8 mouse cellular contexts compared by ENCODE assay signal in genomic region chr5:110779998-110780760, GRCm38 (mm10). TPM values are rescaled to one million over a fixed set of nuclear protein-coding genes. Genes with fewer than 3 reads are reported as not detected.
A peak's percentile ranks its signal among the peaks of the same experiment; 100 is the strongest.
DNase-seq lines count a peak whose midpoint lies in the region; ATAC-seq and TF ChIP-seq lines count a peak whose summit lies in the region.

Gene Pus1 (minus strand): TSS chr5:110780659.

- H3K27me3 ChIP-seq in forebrain, embryonic 15.5 days, result no peaks in the 10 kb centered on the region

- peaks cover 8% of the 10 kb centered on the region; the same call in 1 of the 2 replicates for H3K36me3 ChIP-seq in forebrain, embryonic 15.5 days

- 1% methylated on average over 57 of the region's 57 CpGs for WGBS in forebrain, embryonic 15.5 days
- under 1% methylated on average over 57 of the region's 57 CpGs for WGBS in lung, adult 2 months

- H3K27ac ChIP-seq in forebrain, embryonic 15.5 days (replicated peaks), result peak within 1 kb of the TSS; percentile 32; the same call in 1 of the 2 replicates

- H3K4me3 ChIP-seq in forebrain, embryonic 15.5 days, result peak within 1 kb of the TSS; percentile 82
- H3K4me3 ChIP-seq in lung, adult 2 months (replicated peaks; ENCODE audit: extremely low read depth, low read depth, low read length), result peak within 1 kb of the TSS; percentile 71

- peaks cover 18% of the 10 kb centered on the region for H3K4me1 ChIP-seq in forebrain, embryonic 15.5 days
- peaks cover 5% of the 10 kb centered on the region; the same call in 1 of the 2 replicates for H3K4me1 ChIP-seq in lung, adult 2 months (ENCODE audit: control insufficient read depth, insufficient read depth, low read length)

- peak within 1 kb of the TSS; percentile 68 for H3K9ac ChIP-seq in forebrain, embryonic 15.5 days (replicated peaks)

- TF ChIP-seq CTCF in lung, adult 2 months (IDR thresholded peaks at IDR 0.05; ENCODE audit: insufficient read depth, low read length), result no peak

- peak; percentile 22; the same call in 1 of the 2 replicates for TF ChIP-seq POLR2A in lung, adult 2 months (IDR thresholded peaks at IDR 0.05; ENCODE audit: borderline replicate concordance, extremely low read depth, low read depth, low read length)

- peak; percentile 86 for ATAC-seq in forebrain, embryonic 15.5 days (replicated peaks)
- ATAC-seq in neutrophil, adult 5-6 weeks (ENCODE audit: extremely low read depth, insufficient number of reproducible peaks, low FRiP score, poor library complexity, severe bottlenecking), result peak; percentile 71; the same call in 1 of the 2 replicates

- intact Hi-C loops in heart, postnatal 25 days (cut with DNase I), result no loop called here

- H3K4me2 ChIP-seq in forebrain, embryonic 15.5 days (replicated peaks), result peak within 1 kb of the TSS; percentile 96

- no peaks in the 10 kb centered on the region for H3K9me3 ChIP-seq in forebrain, embryonic 15.5 days

- peak; percentile 85 for DNase-seq in ES-CJ7 (ENCODE audit: low read depth, low spot score)
- peak; percentile 88 for DNase-seq in cerebellum, adult 11 months
- peak; percentile 88 for DNase-seq in heart, postnatal 25 days (ENCODE audit: low spot score)
- DNase-seq in layer of hippocampus, adult 18-20 months (ENCODE audit: low spot score in 2 of 2), result peak; percentile 92 to 94
- DNase-seq in lung, adult 2 months, result peak; percentile 92
- peak; percentile 75 to 79 for DNase-seq in thymus, adult 18-20 months

RNA-seq across cellular contexts. Expression of gene Pus1, which starts in this region (rescaled TPM):
- 23.6 and 25.7 TPM in 2 replicates for polyA plus RNA-seq in forebrain, embryonic 15.5 days (2015; fragmentation: Nextera tagmentation; extraction: Ambion mirVana)
- 10 to 100 TPM; 16.1 to 17.9 TPM for total RNA-seq in heart, postnatal 25 days (2021)
- total RNA-seq in layer of hippocampus, adult 18-20 months (2021), result 10 to 100 TPM; 19.4 to 20.1 TPM
- 11.6 and 15.9 TPM in 2 replicates for polyA plus RNA-seq in lung, adult 2 months (2012; rRNA removed)
- 19.4 and 20.5 TPM in 2 replicates for total RNA-seq in neutrophil, adult 5-6 weeks (2017)

Comparison
In these comparisons a context has a peak if more than half of its experiments do, and no peak if none do; other contexts are left out.
1. Peak in every context shown above with its lines: DNase-seq, ATAC-seq, H3K4me3 ChIP-seq and H3K27ac ChIP-seq.